Mouse (Mus musculus) bone marrow macrophage, adult 2 months (primary cell): Measurements from ENCODE around the gene Slc10a1. TPM values are rescaled to one million over a fixed set of nuclear protein-coding genes. Genes with fewer than 3 reads are reported as not detected.

ENCODE experiments used
- H3K27ac ChIP-seq: 2 replicates; pipeline ENCODE4 v1.5.1; 2012; ENCODE audit warnings: low read depth, low read length; ENCODE audit not compliant: insufficient read depth
- H3K4me1 ChIP-seq: 2 replicates; pipeline ENCODE4 v1.6.1; 2012; ENCODE audit warnings: low read length; ENCODE audit not compliant: control insufficient read depth, insufficient read depth
- H3K4me3 ChIP-seq: 2 replicates; pipeline ENCODE4 v1.5.1; 2012; ENCODE audit warnings: mild to moderate bottlenecking, low read length, moderate library complexity; ENCODE audit not compliant: insufficient read depth
- CTCF ChIP-seq: IDR thresholded peaks from 2 replicates; pipeline ENCODE4 v1.5.1; 2012; ENCODE audit warnings: low read depth, mild to moderate bottlenecking, low read length, moderate library complexity
- POLR2A ChIP-seq: IDR thresholded peaks from 2 replicates; pipeline ENCODE4 v1.6.1; 2012; ENCODE audit warnings: mild to moderate bottlenecking, low read depth, low read length, borderline replicate concordance
- polyA plus RNA-seq: library from polyadenylated mRNA; stranded (reverse); fragments of >200 nt; gene quantifications from 2 replicates; pipeline ENCODE4 v1.2.4, GENCODE M21; 2012; ENCODE audit not compliant: missing spikeins, insufficient read depth, insufficient read length

Slc10a1 gene
- polyA plus RNA-seq, 1 experiment = not detected

- Histone ChIP-seq H3K4me1 (peaks cover 15% of the 10 kb centered on the region), H3K27ac (peak within 1 kb of the TSS; percentile 69), H3K4me3 (peak within 1 kb of the TSS; percentile 69)
- TF ChIP-seq CTCF = no peak
- TF ChIP-seq POLR2A = no peak
Measured at GRCm38 (mm10) chr12:80945334-80945995, 23.0 kb downstream of the Slc10a1 start, which contains the start of gene Srsf5. Gene Srsf5, plus strand, starts transcription at chr12:80945504.

GRCm38 (mm10) chr12:80944963-80945333, 23.6 kb downstream of the Slc10a1 start:
- Histone ChIP-seq H3K4me1 (peaks cover 15% of the 10 kb centered on the region), H3K27ac (peak overlapping the region; percentile 28; the same call in 1 of the 2 replicates), H3K4me3 (peak overlapping the region; percentile 69)

- H3K4me1 ChIP-seq = peaks cover 18% of the 10 kb centered on the region
- no peak overlapping the region for H3K4me3 ChIP-seq
- no peak overlapping the region for H3K27ac ChIP-seq
- no peak for TF ChIP-seq CTCF
- TF ChIP-seq POLR2A = no peak
Measured at GRCm38 (mm10) chr12:80944204-80944603, 24.3 kb downstream of the Slc10a1 start.

- TF ChIP-seq POLR2A (no peak), CTCF (no peak)
- Histone ChIP-seq H3K27ac (no peak overlapping the region), H3K4me1 (peaks cover 18% of the 10 kb centered on the region), H3K4me3 (no peak overlapping the region)
Measured at GRCm38 (mm10) chr12:80943395-80943794, 25.1 kb downstream of the Slc10a1 start.

- Histone ChIP-seq H3K27ac (no peak overlapping the region), H3K4me3 (no peak overlapping the region), H3K4me1 (peaks cover 18% of the 10 kb centered on the region)
- TF ChIP-seq CTCF (no peak), POLR2A (no peak)
Measured at GRCm38 (mm10) chr12:80941886-80942285, 26.6 kb downstream of the Slc10a1 start.

GRCm38 (mm10) chr12:80939165-80939564, 29.3 kb downstream of the Slc10a1 start:
- Histone ChIP-seq H3K4me3 (peak overlapping the region; percentile 34), H3K4me1 (peaks cover 18% of the 10 kb centered on the region), H3K27ac (peak overlapping the region; percentile 97)
- no peak for TF ChIP-seq CTCF
- no peak for TF ChIP-seq POLR2A

- H3K27ac ChIP-seq = peak overlapping the region; percentile 97
- no peak for TF ChIP-seq CTCF
- no peak for TF ChIP-seq POLR2A
- H3K4me1 ChIP-seq = peaks cover 18% of the 10 kb centered on the region
- H3K4me3 ChIP-seq = peak overlapping the region; percentile 34
Measured at GRCm38 (mm10) chr12:80938642-80939041, 29.9 kb downstream of the Slc10a1 start.

GRCm38 (mm10) chr12:80937331-80938029, 31.0 kb downstream of the Slc10a1 start:
- Histone ChIP-seq H3K27ac (peak overlapping the region; percentile 0; the same call in 1 of the 2 replicates), H3K4me1 (peaks cover 18% of the 10 kb centered on the region), H3K4me3 (no peak overlapping the region)
- TF ChIP-seq CTCF (no peak), POLR2A (no peak)

- H3K4me1 ChIP-seq = peaks cover 18% of the 10 kb centered on the region
- TF ChIP-seq POLR2A = no peak
- no peak for TF ChIP-seq CTCF
- H3K4me3 ChIP-seq = no peak overlapping the region
- no peak overlapping the region for H3K27ac ChIP-seq
Measured at GRCm38 (mm10) chr12:80936751-80937150, 31.8 kb downstream of the Slc10a1 start.

GRCm38 (mm10) chr12:80932865-80933264, 35.6 kb downstream of the Slc10a1 start:
- no peak overlapping the region for H3K4me3 ChIP-seq
- peaks cover 8% of the 10 kb centered on the region for H3K4me1 ChIP-seq
- no peak for TF ChIP-seq CTCF
- TF ChIP-seq POLR2A = no peak
- no peak overlapping the region for H3K27ac ChIP-seq
